In the genomic region with DNA sequence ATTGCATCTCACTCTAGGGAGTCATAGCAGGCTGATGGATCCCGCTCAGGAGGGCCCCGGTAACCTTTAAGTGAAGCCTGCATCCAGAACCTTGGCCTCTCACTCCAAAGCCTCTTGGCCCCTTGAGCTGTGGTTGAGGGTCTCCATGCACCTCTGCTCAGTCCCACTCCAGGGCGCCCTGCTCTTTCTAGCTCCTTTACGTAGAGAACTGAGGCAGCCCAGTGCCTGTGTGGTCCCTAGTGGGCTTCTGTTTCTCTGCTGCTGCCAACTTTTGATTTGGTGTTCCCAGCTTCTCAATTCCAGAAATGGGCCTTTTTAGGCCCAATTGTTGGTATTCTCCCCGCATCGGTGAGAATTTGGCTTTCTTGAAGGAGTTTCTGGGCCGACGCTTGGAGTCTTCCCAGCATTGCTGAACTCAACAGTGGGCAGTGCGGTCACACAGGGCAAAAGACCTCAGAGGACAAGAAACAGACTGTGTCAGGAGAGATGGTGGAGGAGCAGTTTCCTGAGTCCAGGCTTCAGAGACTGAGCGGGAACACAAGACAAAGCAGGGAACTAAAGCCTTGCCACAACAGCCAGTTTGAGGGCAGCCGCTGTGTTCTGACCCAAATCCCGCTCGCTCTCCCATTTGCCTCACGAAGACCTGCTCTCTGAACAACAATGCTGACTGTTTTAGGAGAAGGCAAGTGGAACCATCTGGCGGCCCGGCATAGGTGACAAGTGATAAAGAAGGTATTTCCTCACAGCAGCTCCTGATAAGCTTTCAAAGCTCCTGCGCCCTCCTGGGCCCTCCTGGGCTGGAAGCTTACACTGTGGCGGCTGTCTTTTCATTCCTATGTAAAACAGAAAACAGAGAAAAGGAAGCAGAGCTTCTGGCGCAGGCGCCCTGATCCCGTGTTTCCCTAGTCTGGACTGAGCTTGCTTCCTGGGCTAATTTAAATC, we compare ENCODE assay signal across 8 mouse cellular contexts.
DNase-seq lines count a peak whose midpoint lies in the region; ATAC-seq and TF ChIP-seq lines count a peak whose summit lies in the region.

No protein-coding gene starts in this region.

- intact Hi-C loops in left cerebral cortex, adult 2 months (cut with DNase I) = no loop called here

- no peak for DNase-seq in lung, adult 18-20 months
- DNase-seq in left cerebral cortex, adult 2 months (ENCODE audit: extremely low spot score in 1 of 2, low spot score in 2 of 2) = peak in 1 of 2 experiments; percentile 31
- DNase-seq in midbrain, postnatal 0 days (ENCODE audit: low spot score) = peak; percentile 54
- no peak for DNase-seq in T-cell, adult 2 months (ENCODE audit: low spot score)
- no peak for DNase-seq in spleen, postnatal 36 days (ENCODE audit: low spot score in 2 of 2)

- peak overlapping the region; percentile 4; the same call in 1 of the 2 replicates for H3K4me2 ChIP-seq in lung, embryonic 15.5 days
- H3K4me2 ChIP-seq in forebrain, embryonic 13.5 days = peak overlapping the region; percentile 48
- peak overlapping the region; percentile 32 for H3K4me2 ChIP-seq in hindbrain, embryonic 12.5 days (replicated peaks)
- H3K4me2 ChIP-seq in midbrain, postnatal 0 days (ENCODE audit: low read depth, low read length, poor library complexity, severe bottlenecking) = peak overlapping the region; percentile 36; the same call in 1 of the 2 replicates

- no peak overlapping the region for H3K9ac ChIP-seq in lung, embryonic 15.5 days
- H3K9ac ChIP-seq in forebrain, embryonic 13.5 days = peak overlapping the region; percentile 26; the same call in 1 of the 2 replicates
- no peak overlapping the region for H3K9ac ChIP-seq in hindbrain, embryonic 12.5 days
- H3K9ac ChIP-seq in midbrain, postnatal 0 days (replicated peaks; ENCODE audit: low read length, poor library complexity, severe bottlenecking) = peak overlapping the region; percentile 26; the same call in 1 of the 2 replicates

- no peaks in the 10 kb centered on the region for H3K36me3 ChIP-seq in lung, embryonic 15.5 days
- no peaks in the 10 kb centered on the region for H3K36me3 ChIP-seq in forebrain, embryonic 13.5 days (ENCODE audit: poor library complexity, severe bottlenecking)
- no peaks in the 10 kb centered on the region for H3K36me3 ChIP-seq in hindbrain, embryonic 12.5 days
- H3K36me3 ChIP-seq in midbrain, postnatal 0 days (ENCODE audit: insufficient read depth, low read length) = no peaks in the 10 kb centered on the region

- TF ChIP-seq CTCF in left cerebral cortex, adult 2 months (IDR thresholded peaks at IDR 0.05) = no peak
- no peak; the same call in 1 of the 2 replicates for TF ChIP-seq CTCF in midbrain, postnatal 0 days (IDR thresholded peaks at IDR 0.05)

- no peak overlapping the region for H3K4me3 ChIP-seq in lung, embryonic 15.5 days
- H3K4me3 ChIP-seq in forebrain, embryonic 13.5 days = 0 out of 2 replicates have a peak overlapping the region, but pooled peaks have one; percentile 1
- no peak overlapping the region for H3K4me3 ChIP-seq in hindbrain, embryonic 12.5 days
- H3K4me3 ChIP-seq in left cerebral cortex, adult 2 months = no peak overlapping the region
- no peak overlapping the region for H3K4me3 ChIP-seq in midbrain, postnatal 0 days (ENCODE audit: low read depth, low read length)

- no peaks in the 10 kb centered on the region for H3K27me3 ChIP-seq in lung, embryonic 15.5 days
- no peaks in the 10 kb centered on the region for H3K27me3 ChIP-seq in forebrain, embryonic 13.5 days
- H3K27me3 ChIP-seq in hindbrain, embryonic 12.5 days = no peaks in the 10 kb centered on the region
- no peaks in the 10 kb centered on the region for H3K27me3 ChIP-seq in midbrain, postnatal 0 days (ENCODE audit: insufficient read depth, low read length)

- H3K4me1 ChIP-seq in lung, embryonic 15.5 days = peaks cover 11% of the 10 kb centered on the region; the same call in 1 of the 2 replicates
- H3K4me1 ChIP-seq in forebrain, embryonic 13.5 days = peaks cover 8% of the 10 kb centered on the region
- no peaks in the 10 kb centered on the region for H3K4me1 ChIP-seq in hindbrain, embryonic 12.5 days
- no peaks in the 10 kb centered on the region for H3K4me1 ChIP-seq in midbrain, postnatal 0 days (ENCODE audit: insufficient read depth, low read length)

- 39% methylated on average over 21 of the region's 21 CpGs for WGBS in lung, embryonic 15.5 days
- WGBS in forebrain, embryonic 13.5 days = 40% methylated on average over 21 of the region's 21 CpGs
- 42% methylated on average over 21 of the region's 21 CpGs for WGBS in hindbrain, embryonic 12.5 days
- 36% methylated on average over 21 of the region's 21 CpGs for WGBS in midbrain, postnatal 0 days

- no peaks in the 10 kb centered on the region for H3K9me3 ChIP-seq in lung, embryonic 15.5 days
- H3K9me3 ChIP-seq in forebrain, embryonic 13.5 days (replicated peaks) = no peaks in the 10 kb centered on the region
- H3K9me3 ChIP-seq in hindbrain, embryonic 12.5 days (replicated peaks) = no peaks in the 10 kb centered on the region
- no peaks in the 10 kb centered on the region for H3K9me3 ChIP-seq in midbrain, postnatal 0 days (ENCODE audit: low read length)

- H3K27ac ChIP-seq in lung, embryonic 15.5 days = 0 out of 2 replicates have a peak overlapping the region, but pooled peaks have one; percentile 30
- 0 out of 2 replicates have a peak overlapping the region, but pooled peaks have one; percentile 12 for H3K27ac ChIP-seq in forebrain, embryonic 13.5 days
- H3K27ac ChIP-seq in hindbrain, embryonic 12.5 days = no peak overlapping the region
- H3K27ac ChIP-seq in left cerebral cortex, adult 2 months = peak overlapping the region; percentile 42; the same call in 1 of the 2 replicates
- H3K27ac ChIP-seq in midbrain, postnatal 0 days (ENCODE audit: low read depth, low read length) = peak overlapping the region; percentile 72

- peak; percentile 49; the same call in 1 of the 2 replicates for ATAC-seq in lung, embryonic 15.5 days (ENCODE audit: borderline replicate concordance, extremely low read depth, low FRiP score, low TSS enrichment)
- ATAC-seq in forebrain, embryonic 13.5 days = peak; percentile 84
- peak; percentile 69; the same call in 1 of the 2 replicates for ATAC-seq in hindbrain, embryonic 12.5 days (ENCODE audit: low FRiP score)
- peak; percentile 74 for ATAC-seq in midbrain, postnatal 0 days (ENCODE audit: low FRiP score)

Comparison
In these comparisons a context has a peak if more than half of its experiments do, and no peak if none do; other contexts are left out.
1. H3K9ac ChIP-seq: peak in forebrain, embryonic 13.5 days (single experiment) and midbrain, postnatal 0 days (single experiment); none in lung, embryonic 15.5 days (single experiment) and hindbrain, embryonic 12.5 days (single experiment).
2. Peak in every context shown above with its lines, with median percentiles within 50 percentile points of each other: ATAC-seq and H3K4me2 ChIP-seq.